Mouse (Mus musculus): Measurements from ENCODE around the gene Zc3h12b.
A peak's percentile ranks its signal among the peaks of the same experiment; 100 is the strongest.
"Not testable (repeated sequence)": the region's sequence is repeated elsewhere in the genome, so short reads cannot be mapped to it uniquely, and the experiment has no call there.

Gene Zc3h12b

DNA sequence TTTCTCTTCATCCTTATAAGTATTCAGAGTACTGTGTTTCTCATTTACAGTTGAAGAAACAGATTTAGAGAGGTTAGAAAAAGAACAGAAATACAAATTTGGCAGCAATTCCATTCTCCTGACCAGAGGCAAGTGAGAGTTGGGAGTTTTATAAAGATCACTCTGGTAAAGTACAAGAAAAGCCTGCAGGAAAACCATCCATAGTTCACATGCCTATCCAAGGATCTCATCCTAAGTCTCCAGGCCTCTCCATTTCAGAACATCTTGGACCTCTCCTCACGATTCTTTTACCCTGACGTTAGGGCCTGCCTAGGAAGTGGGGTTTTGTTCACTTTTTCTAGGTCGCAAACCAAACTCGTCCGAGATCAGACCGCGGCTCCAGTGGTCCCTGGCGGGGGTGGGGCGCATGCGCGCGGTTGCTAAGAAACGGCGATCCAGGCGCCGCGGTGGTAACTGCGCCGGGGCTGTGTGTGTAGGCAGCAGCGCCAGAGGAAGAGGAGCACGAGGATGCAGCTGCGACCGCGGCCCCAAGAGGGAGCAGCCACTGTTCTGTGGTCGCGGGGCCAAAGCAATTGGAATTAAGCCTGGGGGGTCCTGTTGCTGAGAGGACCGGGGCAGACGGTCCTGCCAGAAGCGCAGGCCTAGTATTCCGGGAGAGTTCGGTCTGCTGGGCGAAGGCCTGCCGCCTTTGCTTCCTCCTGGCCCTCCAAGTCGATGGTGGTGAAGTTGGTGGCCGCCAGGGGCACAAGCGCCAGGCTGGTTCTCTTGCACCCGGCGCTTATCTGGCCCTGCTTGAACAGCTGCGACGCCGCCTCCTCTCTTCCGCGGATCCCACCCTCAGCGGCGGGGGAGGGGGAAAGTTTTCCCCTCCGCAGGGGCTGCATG, at the start of gene Zc3h12b:
Gene Zc3h12b, plus strand, starts transcription at position 452 of the 885 bp plus-strand sequence.
- peak; percentile 86 for DNase-seq

DNA sequence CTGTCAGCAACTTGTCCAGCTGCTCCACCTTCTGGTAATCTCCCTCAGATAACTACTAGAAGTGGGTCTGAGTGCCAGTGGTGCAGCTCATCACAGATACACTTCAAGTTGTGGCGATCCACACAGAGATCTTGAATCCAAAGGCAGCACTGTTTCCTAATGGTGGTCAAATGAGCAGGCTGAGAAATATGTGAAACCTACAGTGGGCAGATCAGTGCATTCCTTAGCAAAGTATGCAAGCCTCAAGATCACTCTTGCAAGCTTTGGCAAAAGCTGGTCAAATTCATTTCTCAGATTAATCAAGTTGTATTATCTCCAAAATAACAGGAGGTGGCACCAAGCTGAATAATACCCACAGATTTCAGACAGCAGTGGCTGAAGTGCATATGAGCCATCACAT, 29.3 kb upstream of the Zc3h12b start:
- DNase-seq = no peak

DNA sequence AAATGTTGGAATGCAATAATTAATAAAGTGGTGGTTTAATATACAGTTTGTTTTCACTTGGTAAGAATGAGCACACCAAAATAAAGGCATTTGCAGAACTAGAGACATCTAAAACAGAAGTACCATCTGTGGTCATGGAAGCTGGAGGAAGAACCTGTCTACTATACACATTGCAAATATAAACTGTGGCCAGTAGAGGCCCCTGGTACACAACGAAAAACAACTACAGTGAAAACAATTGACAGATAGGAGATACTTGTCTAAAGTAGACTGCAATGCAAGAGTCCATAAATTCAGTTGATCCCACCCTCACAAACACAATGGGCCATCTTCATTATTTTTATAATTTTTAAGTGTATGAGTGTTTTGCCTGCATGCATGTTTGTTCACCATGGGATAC, 24.4 kb upstream of the Zc3h12b start:
- peak; percentile 32 for DNase-seq

DNA sequence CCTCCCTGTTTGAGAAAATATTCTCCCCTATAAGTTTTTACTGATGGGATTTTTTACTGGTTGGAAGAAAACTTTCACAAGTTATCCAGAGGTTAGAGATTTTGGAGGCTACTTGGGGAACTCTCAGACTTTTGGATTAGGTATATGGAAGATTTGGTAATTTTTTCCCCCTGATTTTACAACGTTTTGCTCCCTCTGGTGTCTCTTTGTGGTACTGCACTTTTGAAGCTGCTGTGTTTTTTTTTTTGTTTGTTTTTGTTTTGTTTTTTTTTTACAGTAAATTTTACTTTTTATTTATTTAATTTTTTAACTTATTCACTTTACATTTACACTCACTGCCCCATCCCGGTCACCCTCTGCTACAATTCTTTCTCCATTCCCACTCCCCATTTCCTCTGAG, 26.8 kb downstream of the Zc3h12b start:
- DNase-seq = peak; percentile 16

DNA sequence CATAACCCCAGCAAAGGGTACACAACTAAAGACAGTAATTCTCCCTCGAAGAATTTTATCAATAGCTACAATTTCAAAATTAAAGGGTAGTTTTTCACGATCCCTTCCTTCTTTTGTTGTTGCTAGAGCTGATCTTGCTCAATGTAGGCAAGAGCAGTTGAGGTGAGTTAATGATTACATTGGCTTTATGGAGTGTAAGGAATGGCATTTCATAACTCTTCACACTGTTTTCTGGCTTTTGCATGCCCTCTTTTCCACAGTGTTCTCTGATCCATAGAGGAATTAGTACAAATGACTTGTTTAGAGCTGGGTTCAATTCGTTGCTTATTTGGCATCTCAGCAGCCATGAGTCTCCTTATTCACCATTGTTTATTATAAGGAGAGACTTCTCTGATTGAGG, 84.4 kb downstream of the Zc3h12b start:
- DNase-seq = no peak

DNA sequence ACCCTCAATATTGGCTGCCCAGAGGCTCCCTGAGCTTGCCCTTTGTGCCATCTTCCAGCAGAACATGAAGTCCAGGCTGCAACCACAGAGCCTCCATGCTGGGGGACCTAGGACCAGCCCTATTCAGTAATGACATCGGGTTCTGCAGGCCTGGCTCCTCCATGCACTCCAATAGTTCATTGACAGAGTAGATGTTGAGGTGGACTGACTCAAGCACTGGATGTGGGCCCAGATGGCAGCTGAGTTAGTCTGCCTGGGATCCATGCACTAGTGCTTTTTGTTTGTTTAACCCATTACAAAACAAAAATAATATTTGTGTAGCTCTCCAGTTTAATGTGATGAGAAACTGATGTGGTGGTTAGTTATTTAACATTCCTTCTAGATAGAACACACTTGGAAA, 90.3 kb downstream of the Zc3h12b start:
- no peak for DNase-seq

DNA sequence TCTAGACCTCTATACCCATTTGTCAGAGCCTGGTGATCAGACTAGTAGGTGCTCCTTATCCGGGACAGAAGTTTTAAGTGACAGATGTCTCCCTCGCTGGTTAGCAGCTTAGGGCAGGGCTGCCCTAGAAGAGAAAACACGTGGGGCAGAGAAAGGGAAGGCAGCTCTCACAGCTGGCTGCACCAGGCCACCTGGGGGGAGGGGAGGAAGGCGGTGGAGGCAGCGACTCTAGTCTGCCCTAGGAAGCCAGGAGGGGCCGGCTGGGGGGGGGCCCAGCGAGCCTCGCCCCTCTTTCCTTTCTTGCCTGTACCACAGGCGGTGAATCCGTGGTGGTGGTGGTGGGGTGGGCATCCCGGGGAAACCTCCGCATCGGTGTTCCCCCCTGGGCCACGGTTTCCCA, 141.3 kb downstream of the Zc3h12b start:
- DNase-seq = peak; percentile 38

DNA sequence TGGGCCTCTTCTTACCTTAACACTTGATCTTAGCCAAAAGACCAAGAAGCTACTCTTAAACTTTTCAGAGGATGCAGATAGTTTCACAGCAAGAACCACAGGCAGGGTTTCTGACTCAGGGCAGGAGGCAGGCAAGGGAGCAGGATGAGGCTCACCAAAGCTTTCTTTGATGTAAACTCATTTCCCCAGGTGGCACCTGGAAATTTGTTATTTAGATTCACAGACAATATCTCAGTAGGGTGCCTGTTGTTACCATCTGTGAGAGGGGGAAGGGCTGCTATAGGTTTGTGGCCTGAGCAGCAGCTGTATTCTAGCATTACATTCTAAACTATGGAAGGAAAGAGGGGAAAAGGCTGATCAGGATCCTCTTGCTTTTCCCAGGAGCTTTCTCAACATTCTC, 169.6 kb downstream of the Zc3h12b start:
- peak; percentile 57 for DNase-seq

DNA sequence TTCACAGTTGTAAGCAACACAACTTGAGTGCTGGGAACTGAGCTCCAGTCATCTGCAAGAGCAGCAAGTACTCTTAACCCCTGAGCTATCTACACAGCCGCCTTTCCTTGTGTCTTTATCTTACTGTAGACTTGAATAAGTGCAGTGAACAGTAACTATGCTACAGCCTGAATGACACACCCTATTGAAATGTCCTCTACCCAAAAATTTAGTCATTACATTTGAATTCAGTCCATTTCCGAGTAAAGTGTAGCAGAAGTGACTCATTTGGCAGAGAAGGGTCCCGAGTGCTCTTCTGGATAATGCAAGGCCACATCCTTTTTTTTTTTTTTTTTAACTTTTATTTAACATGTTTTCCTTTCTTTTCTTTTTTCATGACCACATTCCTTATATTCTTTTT, 191.2 kb downstream of the Zc3h12b start:
- DNase-seq = no peak

DNA sequence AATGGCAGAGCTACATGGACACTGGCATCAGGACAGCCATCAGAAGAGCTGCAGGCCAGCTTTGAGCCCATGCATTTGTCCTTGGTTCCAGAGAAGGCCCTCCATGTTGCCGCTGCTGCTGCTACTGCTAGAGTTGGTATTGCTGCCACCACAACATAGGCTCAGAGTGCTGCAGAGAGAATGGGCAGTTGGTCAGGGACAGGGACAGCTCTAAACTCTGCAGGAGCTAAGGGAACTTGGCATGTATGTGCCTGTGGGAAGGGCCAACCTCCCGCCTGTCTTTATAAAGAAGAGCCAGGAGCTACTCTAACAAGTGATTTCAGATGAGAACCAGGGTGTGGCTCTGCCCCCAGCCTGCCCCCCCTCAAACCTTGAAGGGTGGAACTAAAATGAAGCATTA, 224.0 kb downstream of the Zc3h12b start:
- no peak for DNase-seq

DNA sequence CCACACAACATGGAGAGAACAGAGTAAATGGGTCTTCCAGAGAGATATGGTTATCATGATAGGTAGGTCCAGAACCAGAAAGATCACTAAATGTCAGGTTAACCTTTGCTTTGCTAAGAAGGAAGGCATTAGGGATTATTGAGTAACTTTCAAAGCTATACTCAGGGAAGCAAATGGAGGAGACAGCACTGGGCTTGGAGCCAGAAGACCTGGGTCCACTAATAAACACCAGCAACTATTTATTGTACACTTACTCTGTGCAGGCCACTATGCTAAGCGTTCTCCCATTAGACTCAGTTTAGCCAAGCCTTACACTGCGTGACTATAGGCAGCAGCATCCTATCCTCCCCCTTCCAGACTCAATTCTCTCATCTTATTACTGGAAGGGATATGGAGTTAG, 234.0 kb downstream of the Zc3h12b start:
- DNase-seq = no peak

DNA sequence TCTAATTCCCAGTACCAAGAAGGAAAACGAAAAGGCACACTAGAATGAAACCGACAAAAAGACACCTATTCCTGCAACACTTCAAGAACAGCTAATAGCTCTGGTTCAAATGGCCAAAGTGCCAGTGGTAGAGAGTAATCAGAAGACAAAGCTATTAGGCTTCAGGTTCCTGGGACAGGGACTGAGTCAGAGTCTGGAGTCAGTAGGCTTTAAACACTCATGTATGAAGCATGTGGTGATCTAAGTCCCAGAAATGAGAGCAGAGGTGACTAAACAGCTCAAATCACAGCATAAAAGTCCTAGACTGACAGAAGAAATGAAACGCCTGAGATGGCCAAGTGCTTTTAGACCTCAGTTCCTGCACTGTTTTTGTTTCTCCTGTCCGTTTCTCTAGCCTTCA, 236.7 kb downstream of the Zc3h12b start:
- no peak for DNase-seq

DNA sequence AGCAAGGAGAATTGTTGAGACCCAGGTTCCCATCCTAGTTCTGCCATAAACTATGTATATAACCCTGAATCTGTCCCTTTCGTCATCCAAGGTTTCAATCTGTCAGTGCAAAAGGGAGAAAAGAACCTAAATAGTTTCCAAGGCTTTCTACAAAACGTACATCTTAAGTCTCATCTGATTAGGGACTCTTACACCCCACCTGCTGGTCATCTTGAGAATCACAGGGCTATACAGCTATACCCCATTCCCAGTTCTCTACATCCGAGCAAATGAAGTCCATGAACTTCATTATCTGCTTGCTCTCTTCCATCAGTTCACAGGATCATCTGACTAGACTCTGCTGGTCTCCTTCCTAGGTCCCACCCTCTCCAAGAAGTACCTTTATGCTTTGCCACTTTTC, 239.3 kb downstream of the Zc3h12b start:
- peak; percentile 47 for DNase-seq

DNA sequence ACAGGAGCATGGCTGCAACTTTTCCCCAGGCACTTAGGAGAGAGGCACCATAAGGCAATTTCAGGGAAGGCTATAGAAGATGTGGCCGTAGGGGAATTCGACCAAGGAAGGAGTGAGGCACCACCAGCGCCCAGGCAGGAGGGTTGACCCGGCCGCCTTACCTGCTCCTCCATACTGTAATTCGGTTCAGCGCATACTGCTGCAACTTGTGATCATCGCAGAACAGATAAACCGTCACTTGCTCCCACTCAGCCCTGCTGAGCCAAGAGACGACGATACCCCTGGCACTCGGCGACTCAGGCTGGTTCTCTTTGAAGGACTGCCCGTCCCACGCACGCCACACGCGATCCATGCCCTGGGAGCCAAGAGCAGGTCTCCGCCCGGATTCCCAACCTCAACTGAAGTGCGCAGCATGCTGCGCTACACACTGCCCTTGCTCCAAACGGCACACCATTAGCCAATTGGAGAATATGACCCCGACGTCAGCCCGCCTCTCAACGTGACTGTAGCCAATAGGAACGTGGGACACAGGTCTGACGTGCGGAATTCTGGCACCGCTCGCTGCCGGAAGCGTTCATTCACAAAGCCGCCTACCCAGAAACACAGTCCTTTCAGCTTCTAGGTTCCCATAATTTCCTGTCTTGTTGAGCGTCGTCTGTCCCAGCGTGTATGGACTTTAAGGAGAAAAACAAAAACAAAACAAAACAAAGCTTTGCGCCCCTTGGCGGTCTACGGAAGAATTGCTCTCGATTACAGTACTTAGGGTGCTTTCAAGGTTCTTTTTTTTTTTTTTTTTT, 245.2 kb downstream of the Zc3h12b start, which contains the start of gene Las1l:
Gene Las1l, minus strand, starts transcription at position 466 of the 797 bp plus-strand sequence.
- peak; percentile 90 for DNase-seq

DNA sequence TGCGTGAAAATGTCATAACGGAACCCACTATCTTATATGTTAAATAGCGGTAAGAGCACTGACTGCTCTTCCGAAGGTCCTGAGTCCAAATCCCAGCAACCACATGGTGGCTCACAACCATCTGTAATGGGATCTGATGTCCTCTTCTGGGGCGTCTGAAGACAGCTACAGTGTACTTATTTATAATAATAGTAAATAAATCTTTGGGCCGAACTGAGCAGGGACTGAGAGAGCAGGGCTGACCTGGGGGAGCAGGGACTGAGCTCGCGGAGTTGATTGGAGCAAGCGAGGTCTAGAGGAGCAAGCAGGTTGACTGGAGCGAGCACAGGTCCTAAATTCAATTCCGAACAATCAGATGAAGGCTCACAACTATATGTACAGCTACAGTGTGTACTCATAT, 246.0 kb downstream of the Zc3h12b start:
- DNase-seq = not testable (repeated sequence)

DNA sequence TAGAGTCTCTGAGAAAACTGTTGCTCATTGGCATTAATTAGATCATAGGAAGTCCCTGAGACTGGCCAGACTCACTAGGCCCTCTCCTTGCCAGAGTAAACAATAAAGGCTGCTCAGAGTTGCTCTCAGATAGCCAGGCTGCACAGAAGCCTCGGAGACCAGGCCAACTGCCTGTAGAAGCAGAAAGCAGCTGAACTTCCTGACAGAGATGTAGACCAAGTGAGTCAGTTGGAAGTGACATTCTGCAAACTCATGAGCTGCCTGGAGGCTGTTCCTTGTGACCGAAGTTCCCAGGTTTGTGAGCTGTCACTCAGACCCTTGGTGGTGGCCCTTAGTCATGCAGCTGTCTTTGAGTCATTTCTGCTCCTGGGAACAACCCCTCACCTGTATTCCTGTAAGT, 251.9 kb downstream of the Zc3h12b start:
- no peak for DNase-seq

DNA sequence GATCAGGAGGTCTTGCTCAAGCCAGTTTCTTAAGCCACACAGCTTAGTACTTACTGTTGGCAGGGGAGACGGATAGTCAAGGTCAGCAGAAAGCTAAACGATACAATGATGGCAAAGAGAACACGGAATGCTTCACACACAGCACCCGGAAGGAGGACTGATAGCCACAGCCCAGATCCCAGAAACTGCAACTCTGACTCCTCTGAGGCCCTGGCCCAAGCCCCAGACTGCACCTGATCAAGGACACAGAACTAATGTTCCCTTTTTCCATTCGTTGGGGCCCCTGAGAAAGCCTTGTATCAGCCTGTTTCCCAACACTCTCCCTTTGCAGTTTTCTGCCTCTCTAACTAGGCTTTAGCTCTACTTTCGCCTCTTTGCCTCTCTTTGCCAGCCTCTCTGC, 253.6 kb downstream of the Zc3h12b start:
- DNase-seq = no peak

DNA sequence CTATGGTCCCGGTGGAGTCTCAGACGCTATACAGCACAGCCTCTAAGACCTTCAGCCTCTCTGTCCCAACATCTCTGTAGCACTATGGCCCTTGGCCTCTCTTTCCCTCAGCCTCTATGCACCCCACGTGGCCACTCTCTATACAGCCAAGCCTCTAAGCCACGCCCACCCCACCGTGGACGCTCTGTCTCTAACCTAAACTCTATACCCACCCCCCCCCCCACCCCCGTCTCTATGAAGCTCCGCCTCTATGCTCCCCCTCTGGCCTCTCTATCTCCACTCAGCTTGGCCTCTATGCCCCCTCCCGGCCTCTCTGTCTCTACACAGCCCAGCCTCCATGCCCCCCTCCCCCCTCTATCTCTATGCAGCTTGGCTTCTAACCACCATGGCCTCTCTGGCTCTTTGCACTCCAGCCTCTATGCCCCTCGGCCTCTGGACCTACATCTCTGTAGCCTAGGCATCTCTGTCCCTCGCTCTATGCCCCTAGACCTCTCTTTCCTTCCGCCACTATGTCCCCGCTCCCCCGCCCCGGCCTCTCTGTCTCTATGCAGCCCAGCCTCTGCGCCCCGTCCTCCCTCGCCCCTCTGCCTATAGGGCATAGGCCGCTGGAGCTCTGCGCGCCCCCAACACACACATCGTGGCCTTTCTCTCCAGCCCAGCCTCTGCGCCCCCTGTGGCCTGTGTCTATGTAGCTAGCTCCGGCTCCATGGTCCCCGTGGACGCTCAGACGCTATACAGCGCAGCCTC, 256.5 kb downstream of the Zc3h12b start:
- peak; percentile 74 for DNase-seq

DNA sequence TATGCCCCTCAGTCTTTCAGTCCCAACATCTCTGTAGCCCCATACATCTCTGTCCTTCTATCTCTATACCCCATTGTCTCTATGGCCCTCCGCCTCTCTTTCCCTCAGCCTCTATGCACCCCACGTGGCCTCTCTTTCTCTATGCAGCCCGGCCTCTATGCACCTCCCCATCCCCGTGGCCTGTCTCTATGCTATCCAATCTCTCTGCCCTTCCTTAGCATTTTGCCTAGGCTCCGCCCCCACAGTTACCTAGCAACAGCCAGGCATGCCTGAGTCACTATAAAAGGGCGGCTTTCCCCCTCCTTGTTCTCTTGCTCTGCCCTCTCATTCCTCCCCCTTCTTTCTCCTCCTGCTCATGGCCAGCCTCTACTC, 257.1 kb downstream of the Zc3h12b start:
- peak; percentile 87 for DNase-seq

DNA sequence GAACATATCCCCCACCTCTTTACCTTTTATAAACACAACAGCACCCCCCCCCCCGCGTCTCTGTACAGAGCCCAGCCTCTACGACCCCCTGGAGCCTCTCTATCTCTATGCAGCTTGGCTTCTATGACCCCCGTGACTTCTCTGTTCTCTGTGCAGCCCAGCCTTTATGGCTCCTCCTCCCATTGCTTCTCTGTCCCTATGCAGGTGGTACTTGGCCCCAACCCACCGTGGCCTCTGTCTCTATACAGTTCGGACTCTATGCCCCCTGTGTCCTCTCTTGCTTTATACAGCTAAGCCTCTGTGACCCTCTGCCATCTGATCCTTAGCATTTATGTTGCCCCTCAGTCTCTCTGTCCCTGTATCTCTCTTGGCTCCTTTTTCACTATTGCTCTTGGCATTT, 257.6 kb downstream of the Zc3h12b start:
- DNase-seq = no peak

DNA sequence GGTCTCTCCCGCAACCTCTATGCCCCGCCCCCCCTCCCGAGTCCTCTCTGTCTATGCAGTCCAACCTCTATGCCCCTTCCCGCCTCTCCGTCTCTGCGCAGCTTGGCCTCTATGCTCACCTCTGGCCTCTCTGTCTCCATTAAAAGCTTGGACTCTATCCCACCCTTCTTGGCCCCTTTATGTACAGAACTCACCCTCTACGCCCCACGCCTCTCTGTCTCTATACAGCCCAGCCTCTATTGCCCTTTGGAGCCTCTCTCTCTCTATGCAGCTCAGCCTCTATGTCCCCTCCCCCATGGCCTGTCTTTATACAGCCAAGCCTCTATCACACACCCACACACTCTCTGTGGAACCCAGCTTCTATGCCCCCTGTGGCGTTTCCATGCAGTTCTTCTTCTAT, 258.5 kb downstream of the Zc3h12b start:
- no peak for DNase-seq

Data from thymus, postnatal 14 days (tissue).